Mouse (Mus musculus) spleen, adult 12 weeks (tissue): ENCODE measurements at regions not wholly inside any gene's neighbourhood (a gene's known extent, or its start where the extent isn't known, plus 50 kb on each side); places are given as distances from the start of the nearest gene placed in this dataset.
"Not testable (repeated sequence)": the region's sequence is repeated elsewhere in the genome, so short reads cannot be mapped to it uniquely, and the experiment has no call there.

Experiments used
- DNase-seq: peaks from one replicate; pipeline ENCODE4 v3.0.0; 2022; ENCODE audit warnings: low spot score

GRCm38 (mm10) chr10:53482919-53483318, 103.2 kb upstream of the Cep85l start:
- DNase-seq: no peak

- DNase-seq: no peak
Observed at GRCm38 (mm10) chr10:53470200-53470599, 90.5 kb upstream of the Cep85l start.

DNA sequence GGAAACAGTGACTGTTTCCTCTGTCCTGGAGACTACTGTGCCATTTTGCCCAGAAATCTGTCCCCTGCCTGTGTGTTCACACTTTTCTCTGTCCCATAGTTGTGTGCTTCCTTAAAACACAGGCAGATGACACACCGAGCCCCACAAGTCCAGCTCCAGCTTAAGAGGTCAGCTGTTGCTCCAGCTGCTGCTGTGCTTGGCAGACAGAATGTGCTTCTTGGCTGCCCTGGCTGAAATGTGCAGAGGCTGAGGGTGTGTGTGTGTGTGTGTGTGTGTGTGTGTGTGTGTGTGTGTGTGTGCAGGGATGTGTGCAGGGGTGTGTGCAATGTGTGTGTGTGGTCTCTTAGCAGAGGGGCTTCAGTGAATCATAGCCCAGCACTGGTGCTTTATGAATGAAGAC, 89.9 kb upstream of the Cep85l start:
- no peak for DNase-seq

DNA sequence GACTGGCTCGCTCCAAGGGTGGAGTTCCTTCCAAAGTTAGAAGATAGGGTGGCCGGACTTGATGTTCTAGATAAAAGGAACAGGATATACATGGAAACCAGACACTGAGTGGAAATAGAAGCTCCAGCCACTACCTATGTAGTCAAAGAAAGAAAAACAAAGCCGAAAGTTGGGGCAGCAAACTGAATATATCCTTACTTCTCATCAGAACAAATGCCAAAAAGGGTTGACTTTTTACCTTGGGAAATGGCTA, 88.5 kb upstream of the Cep85l start:
- no peak for DNase-seq

- no peak for DNase-seq
Observed at GRCm38 (mm10) chr10:53467472-53468292, 87.9 kb upstream of the Cep85l start.

- no peak for DNase-seq
Observed at GRCm38 (mm10) chr10:53466851-53467250, 87.1 kb upstream of the Cep85l start.

- no peak for DNase-seq
Observed at GRCm38 (mm10) chr10:53466261-53466660, 86.5 kb upstream of the Cep85l start.

DNA sequence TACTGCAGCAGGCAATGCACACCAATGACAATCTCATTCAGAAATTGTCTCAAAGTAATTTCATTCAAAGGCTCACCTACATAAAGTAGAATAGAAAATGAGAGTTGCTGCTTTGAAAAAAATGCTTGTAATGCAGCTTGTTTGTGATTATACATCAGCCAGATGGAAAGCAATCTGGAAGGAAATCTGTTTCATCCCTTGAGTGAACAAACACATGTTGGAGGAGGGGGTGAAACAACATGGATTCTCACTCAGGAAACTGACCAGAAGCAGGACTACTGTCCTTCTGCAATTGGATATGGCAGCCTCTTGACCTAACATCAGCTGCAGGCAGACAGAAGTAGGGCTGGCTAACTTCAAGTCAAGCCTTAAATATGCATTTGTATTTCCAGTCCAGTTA, 84.8 kb upstream of the Cep85l start:
- DNase-seq: no peak

- DNase-seq: no peak
Observed at GRCm38 (mm10) chr10:53464006-53464405, 84.3 kb upstream of the Cep85l start.

GRCm38 (mm10) chr10:53463471-53463870, 83.7 kb upstream of the Cep85l start:
- DNase-seq: no peak

- DNase-seq: no peak
Observed at GRCm38 (mm10) chr10:53462449-53463308, 82.9 kb upstream of the Cep85l start.

GRCm38 (mm10) chr10:53461070-53461781, 81.5 kb upstream of the Cep85l start:
- no peak for DNase-seq

- DNase-seq: not testable (repeated sequence)
Observed at GRCm38 (mm10) chr10:53459706-53460105, 80.0 kb upstream of the Cep85l start.

DNA sequence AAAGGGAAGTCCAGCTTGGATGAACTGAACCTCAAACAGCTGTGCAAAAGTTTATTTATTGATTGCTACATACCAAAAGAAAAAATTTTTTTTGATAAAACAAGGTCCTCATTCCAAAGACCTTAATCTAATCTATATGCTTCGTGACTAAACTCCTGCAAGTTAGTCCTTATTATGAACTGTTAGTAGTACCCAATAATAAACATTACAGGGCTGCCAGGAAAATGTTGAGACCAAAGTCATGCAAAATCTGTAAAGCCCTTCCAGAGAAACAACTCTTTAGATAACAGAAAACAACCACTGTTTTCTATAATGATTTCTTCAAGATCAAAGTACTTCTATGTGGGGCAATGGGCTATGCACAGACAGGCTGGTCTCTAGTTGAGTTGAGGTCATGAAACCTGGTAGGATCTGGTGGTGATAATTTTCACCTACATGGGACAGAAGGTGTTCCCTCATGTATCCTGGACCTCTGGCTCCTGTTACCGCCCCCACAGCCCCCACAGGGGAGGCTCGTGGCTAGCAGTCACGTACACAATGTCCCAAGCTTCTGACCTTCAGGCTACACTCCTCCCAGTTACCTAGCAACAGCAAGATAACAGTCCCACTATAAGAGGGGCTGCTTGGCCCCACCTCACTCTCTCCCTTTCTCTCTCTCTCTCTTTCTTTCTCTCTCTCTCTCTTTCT, 76.4 kb upstream of the Cep85l start:
- no peak for DNase-seq

DNA sequence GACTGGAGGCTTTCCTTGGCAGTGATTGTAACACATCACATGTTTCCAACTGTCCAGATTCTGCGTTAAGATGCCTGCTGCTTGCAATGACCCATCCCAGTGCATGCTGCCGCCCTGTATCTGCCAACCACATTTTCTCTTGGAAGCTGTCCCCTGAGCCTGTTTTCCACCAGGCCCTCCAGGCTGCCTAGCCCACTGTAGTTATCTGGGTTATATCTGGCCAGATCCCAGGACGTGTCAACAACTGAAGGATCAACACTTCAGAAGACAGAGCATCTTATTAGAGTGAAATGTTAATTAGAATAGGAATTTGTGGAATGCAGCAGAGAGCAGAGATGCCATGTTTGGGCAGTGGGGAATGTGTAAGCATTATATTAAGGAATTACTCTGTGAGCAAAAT, 65.0 kb upstream of the Cep85l start:
- no peak for DNase-seq

DNA sequence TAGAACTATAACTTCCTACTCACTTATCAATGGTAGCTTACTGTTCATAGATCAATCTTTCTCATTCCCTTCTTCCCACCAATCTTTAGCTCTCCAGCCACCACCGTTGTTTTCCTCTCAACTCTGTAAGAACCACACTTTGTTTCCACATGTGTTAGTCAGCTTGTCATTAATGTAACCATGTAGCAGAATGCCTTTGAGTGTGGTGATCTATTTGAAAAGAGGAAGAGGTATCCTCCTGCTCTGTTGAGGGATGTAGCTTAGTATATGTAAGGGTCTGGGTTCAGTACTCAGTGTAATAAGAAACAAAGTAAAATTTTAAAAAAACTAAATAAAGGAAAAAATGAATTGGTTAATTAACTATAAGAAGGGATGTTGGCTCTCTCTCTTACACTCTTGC, 63.7 kb upstream of the Cep85l start:
- no peak for DNase-seq

- DNase-seq: no peak
Observed at GRCm38 (mm10) chr10:53442912-53443311, 63.2 kb upstream of the Cep85l start.

DNA sequence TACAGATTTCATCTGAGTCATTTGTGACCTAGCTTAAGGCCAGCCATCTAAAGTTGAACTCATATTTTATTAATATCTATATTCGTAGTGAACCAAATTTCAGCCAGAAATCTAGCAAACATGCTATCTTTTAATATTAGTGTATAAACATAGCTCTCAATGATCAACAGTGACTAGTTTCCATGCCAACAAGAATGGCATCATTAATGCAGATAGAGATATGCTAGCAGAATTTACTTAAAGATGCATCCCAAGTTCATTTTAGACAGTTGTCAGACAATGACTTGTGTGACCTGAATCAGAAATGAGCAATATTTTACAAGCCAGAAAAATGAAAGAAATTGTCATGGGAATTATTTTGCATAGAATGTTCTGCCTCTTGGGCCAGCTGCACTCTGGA, 60.5 kb upstream of the Cep85l start:
- DNase-seq: no peak

DNA sequence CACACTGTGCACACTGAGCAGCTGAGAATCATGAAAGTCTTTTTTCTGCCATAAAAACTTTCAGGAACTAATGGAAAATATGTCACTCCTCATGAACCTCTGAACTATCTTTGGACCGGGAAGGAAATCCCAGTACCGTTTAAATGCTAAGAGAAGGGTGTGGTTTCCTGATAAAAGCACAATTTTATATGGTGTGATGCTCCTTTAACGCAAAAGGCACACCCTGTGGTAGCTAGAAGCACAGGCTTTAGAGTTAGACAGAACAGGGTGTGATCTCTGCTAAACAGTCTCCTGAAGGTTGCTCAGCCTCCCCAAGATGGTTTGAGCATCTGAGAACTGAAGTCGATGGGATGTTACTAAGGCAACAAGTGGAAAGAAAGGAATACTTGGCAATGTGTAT, 58.6 kb upstream of the Cep85l start:
- DNase-seq: no peak

DNA sequence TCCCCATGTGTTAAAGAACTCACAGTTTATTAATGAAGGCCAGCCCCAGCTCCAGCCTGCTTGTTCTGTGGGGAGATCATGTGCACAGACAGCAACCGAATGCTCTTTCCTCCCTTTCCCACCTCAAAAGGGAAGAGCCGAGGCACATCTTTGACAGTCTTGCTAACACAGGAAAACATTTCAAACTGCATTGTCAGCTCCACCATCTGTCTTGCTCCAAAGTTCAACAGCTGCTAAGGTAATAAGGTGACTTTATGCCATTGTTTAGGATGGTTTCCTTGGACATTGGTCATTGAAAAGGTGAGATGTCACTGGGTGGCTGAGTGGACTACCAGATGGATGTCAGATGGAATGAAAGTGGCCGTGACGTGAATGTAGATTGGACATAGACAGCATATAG, 58.0 kb upstream of the Cep85l start:
- no peak for DNase-seq

GRCm38 (mm10) chr10:53436023-53436475, 56.3 kb upstream of the Cep85l start:
- no peak for DNase-seq

GRCm38 (mm10) chr10:53435181-53435874, 55.6 kb upstream of the Cep85l start:
- DNase-seq: peak; percentile 24
